Mouse (Mus musculus) lung, adult 18-20 months (tissue): ENCODE measurements around the gene Rabggta.
A peak's percentile ranks its signal among the peaks of the same experiment; 100 is the strongest.

Experiments
- DNase-seq, 2 experiments: peaks; one replicate each; pipeline ENCODE4 v3.0.0; 2022; ENCODE audit warnings: mixed read lengths in 2 of 2

Rabggta gene

DNA sequence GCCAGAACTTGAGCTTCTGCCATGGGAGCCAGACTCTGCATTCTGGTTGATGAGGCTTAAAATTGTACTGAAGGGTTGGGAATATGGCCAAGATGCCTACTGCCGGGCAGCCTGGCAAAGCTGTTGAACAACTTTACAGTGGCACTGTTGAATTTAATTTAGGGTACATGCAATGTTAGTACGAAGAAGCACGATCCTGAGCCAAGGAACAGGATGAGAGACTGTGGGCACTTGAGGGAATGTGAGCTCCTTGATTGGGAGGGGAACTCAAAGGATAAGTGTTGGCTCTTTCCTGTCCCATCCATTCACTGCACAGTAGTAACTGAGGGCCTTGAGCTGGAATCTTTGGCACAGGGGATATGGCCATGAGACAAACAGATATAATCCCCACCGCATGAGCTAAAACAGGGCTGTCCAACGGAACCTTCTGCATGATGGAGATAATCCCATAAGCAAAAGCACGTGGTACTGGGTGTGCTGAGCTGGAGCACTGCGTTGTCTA, 8.5 kb upstream of the Rabggta start:
- no peak for DNase-seq

DNA sequence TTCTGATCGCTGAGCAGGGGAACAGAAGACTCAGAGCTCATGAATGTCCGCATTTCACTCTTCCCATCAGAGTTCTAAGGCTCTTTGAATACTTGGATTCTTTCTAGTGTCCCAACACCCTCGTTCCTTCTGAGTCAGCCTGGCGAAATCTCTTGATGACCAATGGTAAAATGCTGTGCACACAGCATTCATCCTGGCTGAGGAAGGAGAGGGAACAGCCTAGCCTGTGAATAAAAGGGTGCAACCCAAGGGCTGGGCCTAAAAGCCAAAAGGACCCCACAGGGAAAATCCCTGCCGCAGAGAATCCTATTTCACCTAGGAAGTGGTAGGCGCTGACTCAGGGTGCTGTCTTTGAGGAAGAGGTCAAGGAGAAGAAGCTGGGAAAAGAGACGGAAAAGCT, 8.1 kb upstream of the Rabggta start:
- no peak for DNase-seq

DNA sequence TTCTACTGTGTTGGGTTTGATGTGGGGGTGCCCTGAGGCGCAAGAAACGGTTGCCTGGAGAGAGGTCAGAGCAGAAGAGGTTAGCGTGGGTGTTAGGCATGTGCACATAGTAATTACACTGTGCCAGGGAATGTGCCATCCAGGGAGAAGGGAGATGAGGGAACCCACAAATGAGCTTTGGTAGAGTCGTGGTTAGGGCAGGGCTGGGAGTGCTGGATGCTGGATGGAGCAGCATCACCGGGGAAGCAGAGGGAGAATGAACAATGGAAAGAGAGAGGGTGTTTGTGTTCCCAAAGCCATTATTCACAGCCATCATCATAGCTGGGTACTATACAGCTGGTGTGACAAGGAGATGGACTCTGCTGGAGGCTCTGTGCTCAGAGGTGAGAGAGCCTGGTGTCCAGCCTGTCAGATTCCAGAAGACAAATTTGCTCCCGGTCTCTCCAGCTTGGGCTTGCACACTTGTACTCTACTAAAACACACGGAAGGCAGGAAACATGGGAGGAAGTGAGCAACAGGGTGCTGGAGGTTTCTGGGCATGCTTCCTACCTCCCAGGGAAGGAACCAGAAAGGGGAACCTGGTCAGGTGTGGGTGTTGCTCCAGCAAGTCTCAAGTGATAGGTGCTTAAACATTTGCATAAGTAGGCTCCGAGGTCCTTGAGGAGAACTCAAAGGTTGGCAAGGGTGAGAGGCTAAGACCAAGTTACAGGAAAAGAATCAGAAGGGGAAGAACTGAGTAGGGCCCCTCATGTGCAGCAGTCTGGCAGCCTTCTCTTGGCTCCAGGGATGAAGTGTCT, 6.0 kb upstream of the Rabggta start:
- peak; percentile 34 to 56 for DNase-seq

DNA sequence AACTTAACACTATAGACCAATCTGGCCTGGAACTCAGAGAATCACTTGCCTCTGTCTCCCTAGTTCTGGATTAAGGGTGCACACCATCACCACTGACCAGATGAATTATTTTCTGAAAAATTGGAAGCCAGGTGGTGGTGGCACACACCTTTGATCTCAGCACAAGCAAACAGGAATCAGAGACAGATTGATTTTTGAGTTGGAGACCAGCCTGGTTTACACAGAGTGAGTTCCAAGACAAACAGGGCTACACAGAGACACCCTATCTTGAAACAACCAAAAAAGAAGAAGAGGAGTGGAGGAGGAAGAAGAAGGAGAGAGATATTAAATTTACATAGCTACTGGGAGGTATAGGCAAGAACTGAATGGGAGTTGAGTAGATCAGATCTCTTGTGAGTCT, 4.2 kb upstream of the Rabggta start:
- DNase-seq, result no peak

DNA sequence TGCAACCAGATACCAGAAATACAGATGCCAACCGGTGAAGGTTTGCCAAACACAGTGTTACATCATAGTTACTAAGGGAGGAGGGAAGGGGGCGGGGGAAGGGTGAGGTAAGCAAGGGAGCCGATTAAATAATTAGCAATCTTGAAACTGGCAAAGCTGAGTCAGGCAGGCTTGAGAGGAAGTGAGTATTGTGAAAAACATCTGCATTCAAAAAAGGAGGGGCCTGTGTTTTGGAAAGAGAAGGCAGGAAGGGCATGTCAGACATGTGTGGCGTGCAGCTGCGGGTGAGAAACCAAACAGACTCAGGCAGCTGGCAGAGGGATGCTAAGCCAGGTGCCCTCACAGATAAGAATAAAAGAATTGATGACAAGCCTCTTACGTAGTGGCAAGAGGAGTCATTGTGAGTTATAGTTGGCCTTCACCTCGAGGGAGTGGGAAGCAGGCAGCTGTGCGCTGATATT, 2.4 kb upstream of the Rabggta start:
- DNase-seq, result peak; percentile 66 to 82

DNA sequence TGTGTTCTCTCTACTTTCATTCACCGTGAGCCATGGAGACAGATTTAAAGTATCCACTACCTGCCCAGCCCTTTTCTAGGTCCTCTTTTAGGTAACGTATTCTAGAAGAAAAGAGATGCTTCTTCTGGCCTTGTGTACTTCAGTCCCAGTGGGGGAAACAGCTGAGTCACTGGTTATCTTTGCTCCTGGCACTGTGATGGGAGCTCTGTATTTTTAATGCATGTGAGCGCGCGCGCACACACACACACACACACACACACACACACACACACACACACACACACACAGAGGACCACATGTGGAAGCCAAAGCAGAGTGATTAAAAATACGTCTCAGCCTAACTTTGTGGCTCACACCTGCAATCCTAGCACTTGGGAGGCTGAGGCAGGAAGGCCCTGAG, 1.4 kb upstream of the Rabggta start:
- DNase-seq, result no peak

DNA sequence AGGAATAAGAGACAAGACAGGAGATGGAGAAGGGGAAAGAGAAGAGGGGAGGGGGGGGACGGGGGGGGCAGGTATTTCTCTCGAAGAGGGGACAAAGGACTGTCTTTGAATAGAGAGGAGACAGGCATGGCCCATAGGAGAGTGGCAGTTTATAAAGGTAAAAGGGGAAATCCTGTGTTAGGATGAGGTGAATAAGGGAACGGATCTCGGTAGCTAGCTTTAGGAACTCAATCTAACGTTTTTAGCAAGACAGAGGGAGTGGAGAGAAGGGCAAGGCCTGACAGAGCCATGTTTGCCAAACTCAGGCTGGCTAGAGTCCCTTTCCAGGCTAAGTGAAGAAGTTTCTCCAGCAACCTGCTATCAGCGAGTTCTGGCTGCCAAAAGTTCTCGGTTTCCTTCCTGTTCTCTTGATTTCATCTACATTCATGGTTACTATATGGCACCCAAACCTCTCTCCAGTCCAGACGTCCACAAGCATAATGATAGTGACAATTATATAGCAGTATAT, 429 bp upstream of the Rabggta start:
- no peak for DNase-seq

DNA sequence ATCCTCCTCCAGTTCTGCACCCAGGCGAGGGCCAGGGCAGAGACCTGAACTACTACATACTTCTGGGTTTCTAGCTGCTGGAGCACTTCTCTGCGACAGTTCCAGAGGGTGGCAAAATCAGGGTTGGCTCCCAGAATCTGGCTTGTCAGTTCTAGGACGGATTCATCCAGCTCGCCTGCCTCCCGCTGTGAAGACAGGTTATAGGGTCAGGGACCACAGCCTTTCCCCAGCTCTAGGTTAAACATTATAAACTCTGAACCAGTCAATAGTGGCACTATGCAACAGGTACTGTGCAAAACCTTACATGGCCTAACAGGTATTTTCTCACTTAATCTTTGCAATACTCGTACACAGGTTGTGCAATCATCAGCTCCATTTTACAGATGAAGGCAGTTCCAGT, 987 bp downstream of the Rabggta start:
- DNase-seq, result no peak

DNA sequence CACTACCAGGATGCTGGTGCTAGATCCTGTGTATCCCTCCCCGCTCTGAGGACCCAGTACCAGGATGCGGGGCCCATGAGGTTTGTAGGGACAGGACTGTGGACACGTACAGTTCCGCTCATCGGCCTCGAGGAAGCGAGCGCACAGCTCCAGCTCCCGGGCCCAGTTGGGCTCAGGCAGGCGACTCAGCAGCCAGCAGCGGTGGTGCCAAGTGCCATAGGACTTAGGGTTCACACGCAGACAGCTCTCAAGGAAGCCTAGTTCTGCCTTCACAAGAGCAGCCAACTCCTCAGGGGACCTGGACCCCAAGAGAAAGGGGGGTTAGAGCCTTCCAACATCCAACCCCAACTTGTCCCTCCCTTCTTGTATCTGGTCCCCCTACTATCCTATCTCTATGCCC, 1.4 kb downstream of the Rabggta start:
- no peak for DNase-seq

DNA sequence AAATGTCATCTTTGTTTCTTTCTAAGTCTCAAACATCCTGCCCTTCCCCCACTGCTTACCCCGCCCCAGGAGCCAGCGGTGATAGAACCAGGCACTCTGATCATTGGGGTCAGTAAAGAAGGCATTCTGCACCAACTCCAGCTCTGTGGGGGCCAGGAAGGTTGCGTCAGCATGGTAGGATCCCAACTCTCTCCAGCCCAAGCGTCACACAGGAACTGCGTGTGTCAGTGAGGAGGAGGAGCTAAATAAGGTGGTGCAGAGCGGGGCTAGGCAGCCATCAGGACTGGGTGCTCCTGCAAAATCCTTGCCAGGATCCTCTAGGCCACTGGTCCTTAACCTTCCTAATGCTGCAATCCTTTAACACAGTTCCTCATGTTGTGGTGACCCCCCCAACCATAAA, 2.3 kb downstream of the Rabggta start:
- no peak for DNase-seq

DNA sequence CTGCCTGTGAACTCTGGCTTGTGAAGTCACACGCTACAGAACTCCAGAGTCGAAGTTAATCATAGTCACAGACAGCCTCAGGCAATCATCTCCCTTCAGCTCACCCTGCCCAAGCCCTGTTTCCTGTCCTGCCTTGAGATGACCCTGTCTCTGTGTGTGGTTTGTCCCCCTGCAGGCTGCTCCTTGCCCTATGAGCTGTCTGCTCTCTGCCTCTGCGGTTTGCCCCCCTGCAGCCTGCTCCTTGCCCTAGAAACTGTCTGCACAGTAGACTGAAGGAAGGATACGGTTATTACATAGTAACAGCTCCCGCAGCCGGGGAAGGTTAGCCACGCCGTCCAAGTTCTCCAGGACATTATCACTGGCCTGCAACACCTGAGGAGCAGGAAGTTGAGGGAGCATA, 5.2 kb downstream of the Rabggta start:
- DNase-seq, result no peak

DNA sequence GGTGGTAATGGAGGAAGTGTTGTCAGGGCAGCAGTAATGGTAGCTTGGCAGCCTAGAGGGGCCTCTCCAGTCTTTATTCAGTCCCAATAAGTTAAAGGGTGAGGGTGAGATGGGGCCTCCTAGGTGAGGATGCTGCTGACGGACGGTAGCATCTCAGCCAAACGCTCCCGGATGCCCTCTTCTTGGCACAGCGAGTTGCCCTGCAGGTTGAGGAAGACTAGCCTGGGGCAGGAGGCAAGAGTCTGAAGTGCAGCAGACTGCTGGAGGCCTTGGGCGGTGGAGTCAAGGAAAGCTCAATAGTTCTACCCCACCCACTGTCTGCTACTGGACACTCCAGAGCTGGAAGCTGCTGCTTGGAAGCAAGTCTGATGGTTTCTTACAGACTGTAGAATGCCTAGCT, 5.8 kb downstream of the Rabggta start:
- DNase-seq, result no peak

DNA sequence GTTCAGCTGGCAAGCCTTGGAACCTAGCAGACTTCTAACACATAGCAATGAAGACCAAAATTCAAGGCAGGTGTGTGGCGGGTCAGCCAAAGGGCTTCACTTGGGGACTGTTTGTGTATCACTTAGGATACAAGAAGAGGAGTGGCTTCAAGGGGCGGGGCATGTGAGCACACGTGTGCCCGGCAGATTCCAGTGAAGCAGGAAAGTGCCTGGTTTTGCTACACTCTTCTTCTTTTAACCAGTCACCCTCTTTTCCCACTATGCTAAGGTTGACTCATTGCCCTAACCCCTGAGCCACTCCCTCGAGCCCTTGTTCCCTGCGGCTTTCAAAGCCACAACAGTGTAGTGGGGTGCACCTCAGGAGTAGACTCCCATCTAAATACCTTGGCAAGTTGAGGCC, 7.2 kb downstream of the Rabggta start:
- DNase-seq, result peak; percentile 68 to 80

DNA sequence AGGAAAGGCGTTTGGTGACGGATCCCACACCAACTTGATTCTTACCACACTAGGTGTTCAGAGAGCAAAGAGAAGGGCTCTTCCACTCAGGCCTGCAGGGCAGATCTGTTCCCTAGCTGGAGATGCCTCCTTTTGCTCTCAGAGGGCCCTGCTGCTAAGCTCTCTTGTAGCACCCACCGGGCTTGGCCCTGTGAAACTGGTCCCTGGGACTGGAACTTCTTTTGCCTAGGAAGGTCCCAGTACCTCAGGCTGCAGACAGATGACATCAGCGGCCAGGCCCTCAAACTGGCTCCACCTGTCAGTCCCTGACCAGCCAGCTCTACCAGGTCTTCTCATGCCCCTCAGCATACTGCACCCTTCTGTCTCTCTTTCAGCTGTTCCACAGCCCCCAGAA, 8.3 kb downstream of the Rabggta start, which contains the start of gene Tgm1:
TSS of gene Tgm1 (minus strand) at position 198 of the 394 bp plus-strand sequence.
- peak in 1 of 2 experiments; percentile 33 for DNase-seq

DNA sequence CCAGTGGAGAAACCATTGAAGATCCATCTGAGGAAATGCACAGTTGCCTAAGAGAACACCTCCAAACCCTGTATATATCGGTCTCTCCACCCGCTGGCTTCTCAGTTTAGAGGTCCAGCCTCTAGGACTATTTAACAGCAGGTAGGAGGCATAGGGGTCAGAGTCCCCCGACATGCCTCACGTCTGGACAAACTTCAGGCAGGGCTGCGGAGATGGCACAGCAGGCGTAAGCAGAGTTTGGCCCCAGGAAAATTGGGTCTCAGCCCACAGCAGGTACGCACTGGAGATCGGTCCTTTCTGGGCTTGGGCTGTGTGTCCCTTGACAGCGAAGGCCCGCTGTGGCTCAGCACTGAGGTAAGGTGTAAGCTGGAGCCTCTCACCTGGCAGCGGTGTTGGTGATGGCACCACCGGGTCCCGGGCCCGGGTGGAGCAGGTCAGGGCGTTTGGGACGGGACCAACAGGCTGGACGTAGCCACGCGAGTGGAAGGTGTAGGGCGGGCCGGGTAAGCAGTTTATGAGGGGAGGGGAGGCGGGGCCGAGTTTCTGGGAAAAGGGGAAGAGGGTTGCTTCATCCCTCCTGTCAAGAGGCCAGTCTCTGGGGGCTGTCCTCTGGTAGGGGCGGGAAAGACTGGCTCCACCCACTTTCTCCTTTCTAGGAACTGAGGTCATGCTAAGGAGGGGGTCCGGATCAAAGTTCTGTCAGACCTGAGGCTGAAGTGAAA, 8.9 kb downstream of the Rabggta start:
- DNase-seq, result peak; percentile 82 to 88

DNA sequence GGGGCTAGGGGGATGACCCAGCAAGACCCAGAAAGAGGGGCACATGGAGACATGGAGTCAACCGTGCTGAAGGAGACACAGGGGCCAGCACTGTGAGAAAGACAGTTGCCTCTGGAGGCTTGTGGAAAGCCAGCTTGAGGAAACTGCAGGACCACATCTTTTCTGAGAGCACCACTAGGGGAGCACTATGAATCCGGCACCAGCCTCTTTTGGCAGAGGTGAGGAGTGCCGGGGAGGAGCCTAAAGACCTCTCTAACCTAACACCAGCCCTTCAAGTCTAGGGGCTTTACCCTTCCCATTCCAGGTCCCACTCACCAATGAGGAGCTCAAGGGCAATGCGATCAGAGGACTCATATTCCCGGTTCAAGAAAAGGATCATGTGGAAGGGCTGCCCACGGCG, 10.3 kb downstream of the Rabggta start:
- DNase-seq, result no peak

DNA sequence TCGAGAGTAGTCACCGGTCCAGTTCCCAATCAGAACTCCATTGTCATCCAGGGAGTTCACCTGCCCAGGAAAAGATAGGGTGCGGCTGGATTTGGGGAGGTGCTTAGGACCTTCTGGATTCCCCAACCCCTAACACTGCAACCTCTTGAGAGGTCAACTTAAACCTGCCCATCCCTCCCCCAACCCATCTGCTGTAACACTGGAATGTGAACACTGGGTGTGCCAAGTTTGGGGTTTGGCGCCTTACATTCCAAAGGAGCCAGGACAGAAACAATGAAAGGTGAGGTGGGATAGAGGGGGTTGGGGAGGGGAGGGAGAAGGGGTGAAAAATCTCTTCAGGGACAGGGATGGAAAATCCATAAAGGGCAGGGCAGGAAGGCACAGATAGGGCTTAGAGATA, 12.6 kb downstream of the Rabggta start:
- DNase-seq, result no peak

DNA sequence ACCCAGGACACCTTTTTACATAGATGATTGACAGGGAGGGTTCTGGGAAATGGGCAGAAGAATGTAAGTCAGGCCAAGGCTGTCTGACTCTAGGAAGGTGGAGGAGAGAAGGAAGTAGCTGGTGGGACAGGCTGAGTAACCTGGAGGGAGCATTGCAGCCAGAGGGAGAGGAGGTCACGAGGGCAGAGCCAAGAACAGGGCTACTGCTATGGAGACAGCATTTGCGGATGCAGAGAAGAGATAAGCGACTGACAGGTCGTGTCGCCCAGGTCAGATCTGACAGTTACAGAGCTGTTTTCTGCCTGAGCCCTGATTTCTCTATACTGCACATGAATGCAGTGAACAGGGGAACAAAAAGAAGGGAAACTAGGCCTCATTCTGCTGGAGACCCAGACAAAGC, 14.7 kb downstream of the Rabggta start:
- DNase-seq, result no peak

DNA sequence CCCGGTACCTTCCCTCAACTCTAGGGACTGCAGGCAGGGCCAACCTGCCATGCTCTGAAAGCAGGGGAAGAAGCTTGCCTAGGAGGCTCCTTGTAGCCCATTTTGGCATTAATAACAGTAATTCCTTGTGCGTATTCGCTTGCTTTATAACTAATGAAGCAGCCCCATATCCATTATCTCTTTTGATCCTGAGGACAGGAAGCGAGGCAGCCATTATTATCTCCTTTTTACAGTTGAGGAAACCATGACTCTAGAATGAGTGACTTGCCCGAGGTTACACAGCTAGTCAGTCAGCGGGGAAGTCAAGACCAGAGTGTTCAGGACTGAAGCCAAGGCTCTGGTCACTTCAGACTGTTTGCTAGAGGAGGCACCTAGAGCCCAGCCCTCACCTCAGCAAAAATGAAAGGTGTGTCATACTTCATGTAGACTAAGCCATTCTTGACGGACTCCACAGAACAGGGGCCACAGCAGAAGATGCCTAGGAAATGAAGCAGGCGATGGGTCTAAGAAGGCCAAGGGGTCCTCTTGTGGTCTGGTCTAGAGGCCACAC, 15.9 kb downstream of the Rabggta start:
- peak; percentile 43 to 58 for DNase-seq

DNA sequence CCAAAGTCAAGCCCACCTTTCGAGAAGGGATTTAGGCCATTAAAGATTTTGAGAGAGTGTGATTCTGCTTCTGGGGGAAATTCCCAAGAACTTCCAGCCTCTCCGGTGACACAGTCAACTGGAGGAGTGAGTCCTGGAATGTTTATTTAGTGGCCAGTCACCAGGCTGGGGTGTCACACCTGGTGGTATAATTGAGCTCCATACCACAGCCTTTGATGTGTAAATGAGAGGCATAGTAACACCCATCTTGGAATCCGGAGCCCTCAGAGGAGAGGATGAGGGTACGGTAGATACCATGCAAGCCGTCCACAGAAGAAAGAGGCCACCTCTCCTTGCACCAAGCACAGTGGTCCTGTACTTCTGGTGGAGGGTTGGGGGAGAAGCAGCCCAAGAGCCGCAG, 19.3 kb downstream of the Rabggta start:
- no peak for DNase-seq

DNA sequence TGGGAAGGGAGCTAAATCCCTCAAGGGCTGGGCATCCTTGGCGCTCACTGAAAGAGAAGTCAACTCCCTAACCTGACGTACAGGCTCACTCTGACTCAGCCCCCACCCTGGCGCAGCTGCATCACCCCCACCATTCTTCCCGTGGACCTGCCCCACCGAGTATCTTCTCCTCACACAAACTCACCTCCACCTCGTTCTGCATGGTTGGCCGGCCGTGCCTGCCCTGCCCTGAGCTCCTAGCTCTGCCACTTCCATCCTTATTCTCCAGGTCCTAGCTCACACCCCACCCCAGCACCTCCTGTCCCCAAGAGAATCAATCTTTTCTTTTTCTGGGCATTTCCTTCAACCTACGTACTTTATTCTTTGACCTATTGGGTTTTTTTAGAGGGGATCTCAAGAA, 20.9 kb downstream of the Rabggta start:
- DNase-seq, result no peak

DNA sequence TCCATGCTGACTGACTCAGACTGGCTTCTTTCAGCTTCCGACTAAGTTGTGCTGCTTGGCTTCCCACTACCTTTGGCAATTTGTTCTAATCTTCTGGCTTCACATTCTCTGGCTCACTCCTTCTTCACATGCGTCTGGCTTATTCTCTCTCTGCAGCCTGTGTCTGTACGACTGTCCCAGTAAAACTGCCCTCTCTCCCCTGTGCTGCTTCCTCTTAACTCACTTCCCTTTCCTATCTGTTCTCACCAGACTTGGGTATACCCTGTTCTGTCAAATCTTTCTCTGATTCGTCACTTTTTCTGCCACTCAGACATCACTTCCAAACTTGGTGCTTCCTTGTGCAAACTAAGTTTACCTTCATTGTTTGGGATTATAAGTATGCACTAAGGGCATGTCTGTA, 24.8 kb downstream of the Rabggta start:
- DNase-seq, result no peak

DNA sequence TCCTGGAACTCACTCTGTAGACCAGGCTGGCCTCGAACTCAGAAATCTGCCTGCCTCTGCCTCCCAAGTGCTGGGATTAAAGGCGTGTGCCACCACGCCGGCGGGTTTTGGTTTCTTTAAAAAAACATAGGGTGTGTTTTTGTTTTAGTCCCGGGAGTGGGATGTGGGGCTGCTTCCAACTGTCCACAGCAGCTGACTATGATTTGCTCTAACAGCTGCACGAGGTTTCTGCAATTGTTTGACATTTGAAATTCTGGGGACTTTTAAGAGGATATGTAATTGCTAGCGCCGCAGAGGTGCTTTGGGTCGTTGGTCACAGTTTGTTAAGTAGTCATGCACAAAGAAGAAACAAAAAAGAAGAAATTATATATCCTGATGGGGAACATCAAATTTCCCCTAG, 32.6 kb downstream of the Rabggta start:
- no peak for DNase-seq

DNA sequence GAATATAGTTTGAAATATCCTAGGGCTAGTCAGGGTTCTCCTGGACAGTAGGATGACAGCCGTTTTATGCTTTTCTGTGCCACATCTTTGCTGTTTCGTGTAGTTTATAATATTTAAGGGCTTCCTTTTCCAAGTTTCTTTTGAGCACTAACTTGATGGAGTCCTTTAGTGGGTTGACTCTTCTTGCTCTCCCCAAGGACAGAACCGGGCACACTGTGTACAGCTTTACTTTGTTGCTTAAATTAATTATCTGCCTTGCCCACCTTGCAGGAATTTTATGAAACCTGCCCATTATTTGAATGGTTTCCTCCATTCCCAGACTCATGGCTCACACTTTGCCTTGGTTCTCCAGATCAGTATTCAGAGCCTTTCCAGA, 40.0 kb downstream of the Rabggta start:
- DNase-seq, result no peak
